Mouse (Mus musculus) olfactory bulb, adult 2 months (tissue): ENCODE results near the gene Zfp64.

Experiments
- CTCF ChIP-seq: fragments of 200-500 bp; IDR thresholded peaks from 2 replicates; pipeline ENCODE4 v1.5.1; 2012; ENCODE audit warnings: low read depth, mild to moderate bottlenecking, low read length, moderate library complexity; ENCODE audit not compliant: insufficient read depth
- POLR2A ChIP-seq: fragments of 200-500 bp; IDR thresholded peaks from 2 replicates; pipeline ENCODE4 v1.6.1; 2012; ENCODE audit warnings: mild to moderate bottlenecking, low read depth, low read length, moderate library complexity; ENCODE audit not compliant: insufficient read depth

DNA sequence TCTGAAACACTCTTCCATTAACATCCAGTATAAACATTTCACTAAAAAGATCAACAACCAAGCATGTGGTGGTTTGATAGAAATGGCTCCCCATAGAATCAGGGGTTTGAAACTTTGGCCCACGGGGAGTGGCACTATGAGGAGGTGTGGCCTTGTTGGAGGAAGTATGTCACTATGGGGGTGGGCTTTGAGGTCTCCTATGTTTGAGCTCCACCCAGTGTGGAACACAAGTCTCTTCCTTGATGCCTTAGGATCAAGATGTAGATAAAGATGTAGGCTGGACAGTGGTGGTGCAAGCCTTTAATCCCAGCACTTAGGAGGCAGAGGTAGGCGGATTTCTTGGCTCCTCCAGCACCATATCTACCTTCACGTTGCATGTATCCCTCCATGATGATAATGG is 5.4 kb upstream of the Zfp64 start:
- TF ChIP-seq CTCF (no peak), POLR2A (no peak)
